Comparison of ENCODE assay signal across 8 mouse cellular contexts in genomic region chr1:160231013-160231412, GRCm38 (mm10). TPM values are rescaled to one million over a fixed set of nuclear protein-coding genes. Genes with fewer than 3 reads are reported as not detected.
DNase-seq lines count a peak whose midpoint lies in the region; ATAC-seq lines count a peak whose summit lies in the region.

No protein-coding gene starts in this region.

- 61% methylated on average over 4 of the region's 4 CpGs for WGBS in hindbrain, embryonic 14.5 days
- WGBS in hindbrain, embryonic 16.5 days = 48% methylated on average over 4 of the region's 4 CpGs
- 64% methylated on average over 4 of the region's 4 CpGs for WGBS in midbrain, embryonic 14.5 days
- 76% methylated on average over 4 of the region's 4 CpGs for WGBS in midbrain, embryonic 10.5 days
- WGBS in intestine, embryonic 16.5 days = 37% methylated on average over 4 of the region's 4 CpGs

- no peaks in the 10 kb centered on the region for H3K27me3 ChIP-seq in hindbrain, embryonic 14.5 days (ENCODE audit: control insufficient read depth, insufficient read depth, low read length)
- H3K27me3 ChIP-seq in hindbrain, embryonic 16.5 days (replicated peaks; ENCODE audit: control insufficient read depth, insufficient read depth, low read length) = no peaks in the 10 kb centered on the region
- H3K27me3 ChIP-seq in midbrain, embryonic 14.5 days (ENCODE audit: control insufficient read depth, insufficient read depth, low read length) = no peaks in the 10 kb centered on the region
- no peaks in the 10 kb centered on the region for H3K27me3 ChIP-seq in midbrain, embryonic 10.5 days (ENCODE audit: low read depth, poor library complexity, severe bottlenecking)
- no peaks in the 10 kb centered on the region for H3K27me3 ChIP-seq in intestine, embryonic 16.5 days (replicated peaks; ENCODE audit: control insufficient read depth, insufficient read depth, low read length)

- ATAC-seq in hindbrain, embryonic 14.5 days (ENCODE audit: low FRiP score) = no peak
- no peak for ATAC-seq in hindbrain, embryonic 16.5 days
- ATAC-seq in midbrain, embryonic 14.5 days (ENCODE audit: low FRiP score, low TSS enrichment) = no peak
- ATAC-seq in intestine, embryonic 16.5 days = no peak

- H3K36me3 ChIP-seq in hindbrain, embryonic 14.5 days (replicated peaks; ENCODE audit: control insufficient read depth, insufficient read depth) = no peaks in the 10 kb centered on the region; the same call in 1 of the 2 replicates
- 0 out of 2 replicates have a peak, but pooled peaks cover 2% of the 10 kb centered on the region for H3K36me3 ChIP-seq in hindbrain, embryonic 16.5 days (ENCODE audit: control insufficient read depth, insufficient read depth, low read length)
- no peaks in the 10 kb centered on the region for H3K36me3 ChIP-seq in midbrain, embryonic 14.5 days (ENCODE audit: control insufficient read depth, insufficient read depth, low read length)
- H3K36me3 ChIP-seq in midbrain, embryonic 10.5 days = no peaks in the 10 kb centered on the region
- no peaks in the 10 kb centered on the region for H3K36me3 ChIP-seq in intestine, embryonic 16.5 days (ENCODE audit: control insufficient read depth, insufficient read depth, low read length)

- H3K4me2 ChIP-seq in hindbrain, embryonic 14.5 days (replicated peaks) = no peak overlapping the region
- H3K4me2 ChIP-seq in hindbrain, embryonic 16.5 days (ENCODE audit: low read length) = no peak overlapping the region
- no peak overlapping the region for H3K4me2 ChIP-seq in midbrain, embryonic 14.5 days (ENCODE audit: low read length)
- H3K4me2 ChIP-seq in intestine, embryonic 16.5 days (ENCODE audit: low read depth, low read length) = no peak overlapping the region

- no peak overlapping the region for H3K9ac ChIP-seq in hindbrain, embryonic 14.5 days
- H3K9ac ChIP-seq in hindbrain, embryonic 16.5 days (ENCODE audit: low read depth, low read length) = no peak overlapping the region
- H3K9ac ChIP-seq in midbrain, embryonic 14.5 days (replicated peaks; ENCODE audit: low read length) = no peak overlapping the region
- H3K9ac ChIP-seq in intestine, embryonic 16.5 days (ENCODE audit: low read depth, low read length) = no peak overlapping the region

- no peak overlapping the region for H3K4me3 ChIP-seq in hindbrain, embryonic 14.5 days (replicated peaks; ENCODE audit: low read length)
- H3K4me3 ChIP-seq in hindbrain, embryonic 16.5 days (ENCODE audit: low read length) = no peak overlapping the region
- no peak overlapping the region for H3K4me3 ChIP-seq in midbrain, embryonic 14.5 days (replicated peaks; ENCODE audit: low read depth, low read length)
- no peak overlapping the region for H3K4me3 ChIP-seq in midbrain, embryonic 10.5 days
- H3K4me3 ChIP-seq in intestine, embryonic 16.5 days (ENCODE audit: low read length) = no peak overlapping the region

- DNase-seq in hindbrain, embryonic 14.5 days (ENCODE audit: low spot score) = peak; percentile 88
- DNase-seq in midbrain, embryonic 14.5 days = peak; percentile 88
- DNase-seq in midbrain, embryonic 10.5 days (ENCODE audit: low spot score) = no peak
- DNase-seq in ZHBTc4 (ENCODE audit: low read depth, low spot score) = peak; percentile 55
- peak; percentile 79 for DNase-seq in lung, postnatal 36 days
- DNase-seq in urinary bladder, adult 18-20 months (ENCODE audit: low spot score in 2 of 2) = no peak

- H3K9me3 ChIP-seq in hindbrain, embryonic 14.5 days (ENCODE audit: control insufficient read depth, low read length) = no peaks in the 10 kb centered on the region
- H3K9me3 ChIP-seq in hindbrain, embryonic 16.5 days (ENCODE audit: control insufficient read depth, low read length) = no peaks in the 10 kb centered on the region
- no peaks in the 10 kb centered on the region for H3K9me3 ChIP-seq in midbrain, embryonic 14.5 days (ENCODE audit: control insufficient read depth, low read length)
- no peaks in the 10 kb centered on the region for H3K9me3 ChIP-seq in midbrain, embryonic 10.5 days (replicated peaks)
- no peaks in the 10 kb centered on the region for H3K9me3 ChIP-seq in intestine, embryonic 16.5 days (ENCODE audit: control insufficient read depth, low read length)

- H3K4me1 ChIP-seq in hindbrain, embryonic 14.5 days (replicated peaks; ENCODE audit: control insufficient read depth, insufficient read depth, low read length) = no peaks in the 10 kb centered on the region
- H3K4me1 ChIP-seq in hindbrain, embryonic 16.5 days (ENCODE audit: control insufficient read depth, insufficient read depth, low read depth, low read length) = no peaks in the 10 kb centered on the region
- no peaks in the 10 kb centered on the region for H3K4me1 ChIP-seq in midbrain, embryonic 14.5 days (ENCODE audit: control insufficient read depth, insufficient read depth, low read length)
- no peaks in the 10 kb centered on the region for H3K4me1 ChIP-seq in midbrain, embryonic 10.5 days
- no peaks in the 10 kb centered on the region for H3K4me1 ChIP-seq in intestine, embryonic 16.5 days (ENCODE audit: control insufficient read depth, insufficient read depth, low read length)

- H3K27ac ChIP-seq in hindbrain, embryonic 14.5 days = no peak overlapping the region
- no peak overlapping the region for H3K27ac ChIP-seq in hindbrain, embryonic 16.5 days (ENCODE audit: low read depth, low read length)
- no peak overlapping the region for H3K27ac ChIP-seq in midbrain, embryonic 14.5 days (replicated peaks; ENCODE audit: low read depth, low read length)
- no peak overlapping the region for H3K27ac ChIP-seq in midbrain, embryonic 10.5 days (replicated peaks)
- no peak overlapping the region for H3K27ac ChIP-seq in intestine, embryonic 16.5 days (ENCODE audit: low read length)

RNA-seq across cellular contexts. Expression of gene Cacybp, which starts 18.3 kb away (rescaled TPM):
- polyA plus RNA-seq in hindbrain, embryonic 14.5 days (2014; fragmentation: Nextera tagmentation; extraction: Ambion mirVana) = 279 and 292 TPM in 2 replicates
- polyA plus RNA-seq in hindbrain, embryonic 16.5 days (2015; fragmentation: Nextera tagmentation; extraction: Ambion mirVana) = 263 and 294 TPM in 2 replicates
- 275 and 317 TPM in 2 replicates for polyA plus RNA-seq in midbrain, embryonic 14.5 days (2014; fragmentation: Nextera tagmentation; extraction: Ambion mirVana)
- 306 and 335 TPM in 2 replicates for polyA plus RNA-seq in midbrain, embryonic 10.5 days (2016; fragmentation: Nextera tagmentation; extraction: Ambion mirVana)
- polyA plus RNA-seq in intestine, embryonic 16.5 days (2015; fragmentation: Nextera tagmentation; extraction: Ambion mirVana) = 164 and 181 TPM in 2 replicates

RNA-seq across cellular contexts. Expression of gene Mrps14, which starts 36.0 kb away (rescaled TPM):
- polyA plus RNA-seq in hindbrain, embryonic 14.5 days (2014; fragmentation: Nextera tagmentation; extraction: Ambion mirVana) = 132 and 145 TPM in 2 replicates
- polyA plus RNA-seq in hindbrain, embryonic 16.5 days (2015; fragmentation: Nextera tagmentation; extraction: Ambion mirVana) = 129 and 137 TPM in 2 replicates
- 144 and 151 TPM in 2 replicates for polyA plus RNA-seq in midbrain, embryonic 14.5 days (2014; fragmentation: Nextera tagmentation; extraction: Ambion mirVana)
- 245 and 255 TPM in 2 replicates for polyA plus RNA-seq in midbrain, embryonic 10.5 days (2016; fragmentation: Nextera tagmentation; extraction: Ambion mirVana)
- 273 and 306 TPM in 2 replicates for polyA plus RNA-seq in intestine, embryonic 16.5 days (2015; fragmentation: Nextera tagmentation; extraction: Ambion mirVana)

Comparison
In these comparisons a context has a peak if more than half of its experiments do, and no peak if none do; other contexts are left out.
1. DNase-seq: peak in hindbrain, embryonic 14.5 days (single experiment), midbrain, embryonic 14.5 days (single experiment), ZHBTc4 (single experiment) and lung, postnatal 36 days (single experiment); none in midbrain, embryonic 10.5 days (single experiment) and urinary bladder, adult 18-20 months (0 of 2).